Mouse (Mus musculus): ENCODE measurements around the gene Baz2b.
"Not testable (repeated sequence)": the region's sequence is repeated elsewhere in the genome, so short reads cannot be mapped to it uniquely, and the experiment has no call there.

Gene Baz2b

DNA sequence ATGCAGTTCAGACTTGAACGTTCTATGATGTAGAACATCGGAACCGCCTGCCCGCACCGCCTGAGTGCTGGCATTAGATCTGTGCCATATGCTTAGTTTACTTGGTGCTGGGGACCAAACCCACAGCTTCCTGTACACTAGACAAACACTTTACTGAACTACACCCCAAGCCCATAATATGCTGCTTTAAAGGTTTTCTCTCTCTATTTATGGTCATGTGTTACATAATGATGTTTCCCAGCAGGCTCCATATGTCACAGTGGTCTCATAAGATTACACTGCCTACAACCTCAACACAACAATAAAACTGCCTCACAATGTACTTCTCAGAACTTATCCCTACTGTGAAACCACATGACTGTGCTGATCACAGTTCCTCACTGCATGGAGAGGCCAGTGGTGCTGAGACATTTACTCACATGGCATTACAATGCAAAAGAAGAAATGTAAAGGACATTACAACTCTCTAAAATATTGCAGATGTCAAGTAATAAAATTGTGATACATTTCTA lies 9.5 kb downstream of the Baz2b start:
- DNase-seq = no peak

DNA sequence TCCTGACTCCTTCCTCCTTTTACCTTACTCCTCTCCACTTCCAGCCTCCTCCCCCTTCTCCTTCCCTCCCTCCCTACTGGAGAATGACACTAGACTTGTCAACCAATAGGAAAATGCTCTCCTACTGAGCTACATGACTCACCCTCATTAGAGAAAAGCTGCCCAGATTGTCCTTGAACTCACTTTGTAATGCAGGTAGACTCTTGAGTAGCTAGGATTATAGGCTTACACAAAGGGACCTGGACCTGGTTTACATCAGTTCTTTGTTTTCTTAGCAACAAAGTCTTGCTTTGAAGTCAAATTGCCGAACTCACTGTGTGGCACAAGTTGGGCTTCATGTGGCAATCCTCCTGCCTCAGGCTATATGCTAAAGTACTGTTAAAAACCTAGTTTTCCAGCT lies 12.8 kb downstream of the Baz2b start:
- no peak for DNase-seq

DNA sequence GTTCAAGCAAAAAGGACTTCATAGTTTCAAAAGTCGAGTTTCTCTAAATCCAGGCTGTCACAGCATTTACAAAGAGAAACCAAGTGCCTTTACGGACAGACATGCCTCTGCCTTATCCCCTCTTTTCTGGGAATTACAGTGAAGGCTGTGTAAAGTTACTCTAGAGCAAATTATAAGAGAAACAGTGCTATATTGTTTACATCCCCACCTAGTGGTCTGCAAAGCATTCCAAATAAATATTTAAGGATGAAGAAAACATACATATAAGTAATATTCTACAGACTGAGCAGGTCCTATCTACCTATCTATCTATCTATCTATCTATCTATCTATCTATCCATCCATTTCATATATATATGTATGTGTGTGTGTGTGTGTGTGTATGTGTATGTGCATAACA lies 27.9 kb downstream of the Baz2b start:
- no peak for DNase-seq

DNA sequence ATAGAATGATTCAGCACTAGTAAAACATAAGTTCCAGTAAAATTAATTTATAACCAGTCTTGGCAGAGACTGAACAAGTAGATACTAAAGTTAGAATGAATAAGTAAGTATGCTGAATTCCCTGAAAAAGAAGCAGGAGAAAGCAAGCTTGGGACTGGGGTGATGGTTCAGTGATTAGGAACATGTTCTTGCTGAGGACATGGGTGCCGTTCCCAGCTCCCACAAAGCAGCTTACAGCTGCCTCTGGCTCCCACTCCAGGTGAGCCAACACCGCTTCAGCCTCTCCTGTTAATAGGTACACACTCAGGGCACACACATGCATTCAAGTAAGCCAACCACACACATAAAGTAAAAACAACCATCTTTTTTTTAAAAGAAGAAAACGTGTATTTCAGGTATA lies 32.1 kb downstream of the Baz2b start:
- no peak for DNase-seq

DNA sequence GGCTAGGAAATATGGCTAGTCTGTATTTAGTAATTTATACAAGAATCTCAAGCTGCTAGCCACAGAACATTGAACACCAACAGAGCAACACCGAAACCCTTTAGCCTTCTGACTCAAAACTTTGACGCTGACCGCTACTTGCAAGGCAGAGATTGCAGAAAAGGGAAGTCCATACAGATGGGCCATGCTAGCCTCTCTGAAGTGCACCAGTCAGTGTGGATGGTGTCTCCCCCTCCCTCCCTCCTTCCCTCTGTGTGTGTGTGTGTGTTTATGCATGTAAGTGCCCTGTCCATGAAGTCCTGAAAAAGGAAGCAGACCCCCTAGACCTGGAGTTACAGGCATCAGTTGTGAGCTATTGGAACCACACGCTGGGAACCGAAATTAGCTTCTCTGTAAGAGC lies 33.6 kb downstream of the Baz2b start:
- peak in 1 of 2 experiments; percentile 20 for DNase-seq

DNA sequence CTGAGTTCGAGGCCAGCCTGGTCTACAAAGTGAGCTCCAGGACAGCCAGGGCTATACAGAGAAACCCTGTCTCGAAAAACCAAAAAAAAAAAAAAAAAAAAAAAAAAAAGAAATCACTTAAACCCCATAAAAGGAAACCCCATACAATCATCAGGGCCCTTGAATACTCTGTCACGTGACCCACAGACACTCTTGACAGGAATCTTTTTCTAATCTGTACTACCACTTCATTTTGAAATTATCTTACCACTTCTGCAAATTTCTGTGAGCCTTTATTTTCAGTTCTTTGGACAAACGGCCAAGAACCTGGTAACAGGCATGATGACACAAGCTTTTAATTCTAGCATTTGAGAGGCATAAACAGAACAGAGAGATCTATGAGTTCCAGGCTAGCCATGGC lies 34.6 kb downstream of the Baz2b start:
- DNase-seq = no peak

DNA sequence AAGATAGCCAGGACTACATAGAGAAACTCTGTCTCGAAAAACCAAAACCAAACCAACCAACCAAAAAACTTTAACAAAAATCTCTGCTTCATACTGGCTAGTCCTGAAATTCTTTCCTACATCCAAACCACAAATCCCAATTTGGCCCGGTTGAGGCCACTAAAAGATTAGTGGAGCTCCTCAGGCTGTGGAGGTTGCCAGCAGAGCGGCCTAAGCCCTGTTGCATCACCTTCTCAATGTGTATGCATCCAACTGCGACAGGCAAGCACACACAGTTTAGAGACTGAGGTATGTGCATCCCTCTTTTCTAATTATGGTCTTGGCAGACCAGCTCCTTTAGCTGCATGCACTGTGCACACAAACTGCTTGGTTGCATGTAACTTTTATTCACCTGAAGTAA lies 36.0 kb downstream of the Baz2b start:
- DNase-seq = no peak

DNA sequence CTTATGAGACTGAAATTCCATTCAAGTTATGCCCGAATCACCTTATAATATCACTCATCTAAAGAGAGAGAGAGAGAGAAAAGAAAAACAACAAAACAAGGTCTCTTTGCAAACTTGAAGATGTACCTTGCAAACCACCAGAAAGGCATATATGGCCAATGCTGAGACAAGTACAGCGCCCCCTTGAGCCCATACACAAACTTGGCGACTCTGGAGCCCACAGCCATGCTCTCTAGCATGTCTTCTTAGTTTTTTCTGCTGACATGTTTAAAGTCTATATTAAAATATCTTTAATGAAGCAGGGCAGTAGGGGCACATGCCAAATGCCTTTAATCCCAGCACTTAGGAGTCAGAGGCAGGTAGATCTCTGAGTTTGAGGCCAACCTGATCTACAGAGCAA lies 36.4 kb downstream of the Baz2b start:
- DNase-seq = no peak

DNA sequence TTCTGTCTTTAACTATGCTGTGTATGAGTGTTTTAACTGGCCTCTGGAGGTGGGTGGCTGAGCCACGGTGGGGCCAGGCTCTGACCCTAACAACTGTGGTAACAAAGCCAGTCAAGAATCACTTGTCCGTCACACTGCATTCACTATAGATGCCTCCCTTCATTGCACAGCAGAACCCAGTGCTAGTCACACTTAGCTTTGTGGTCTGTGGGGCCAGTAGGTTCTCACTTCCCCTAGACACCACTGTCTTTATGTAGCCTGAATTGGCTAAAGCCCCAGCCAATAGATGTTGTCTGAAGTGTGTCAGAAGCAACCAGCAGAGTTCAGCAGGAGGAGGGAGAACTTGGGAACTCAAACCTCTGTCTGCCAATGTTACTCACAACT lies 37.1 kb downstream of the Baz2b start:
- DNase-seq = peak in 1 of 2 experiments; percentile 45

DNA sequence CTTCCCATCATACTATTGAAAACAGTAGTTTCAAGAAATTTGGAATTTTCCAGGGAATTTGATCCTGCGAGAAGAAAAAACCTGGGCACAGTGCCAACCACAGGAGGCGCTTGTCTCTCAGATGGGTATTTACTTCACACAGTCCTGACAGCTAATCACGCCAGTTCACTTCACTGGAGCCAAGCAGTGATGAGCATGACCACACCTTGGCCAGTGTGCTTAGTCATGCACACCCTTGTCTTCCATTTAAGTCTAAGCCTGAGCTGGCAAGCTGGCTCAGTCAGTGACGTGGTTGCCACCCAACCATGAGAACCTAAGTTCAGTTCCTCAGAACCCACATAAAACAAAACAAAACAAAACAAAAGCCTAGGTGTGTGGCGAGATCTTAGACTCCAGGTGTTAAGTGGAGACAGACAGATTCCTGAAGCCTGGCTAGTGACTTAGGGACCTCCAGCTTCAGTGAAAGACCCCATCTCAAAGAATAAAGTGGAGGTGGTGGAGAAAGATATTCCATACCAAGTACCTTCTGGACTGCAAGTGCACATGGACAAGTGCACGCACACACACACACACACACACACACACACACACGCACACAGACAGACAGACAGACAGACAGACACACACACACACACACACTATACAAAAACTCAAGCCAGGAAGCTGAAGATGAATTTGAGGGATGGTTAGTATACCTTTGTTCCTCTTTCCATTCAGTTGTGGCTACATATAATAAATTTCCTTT lies 37.7 kb downstream of the Baz2b start:
- DNase-seq = peak; percentile 27

DNA sequence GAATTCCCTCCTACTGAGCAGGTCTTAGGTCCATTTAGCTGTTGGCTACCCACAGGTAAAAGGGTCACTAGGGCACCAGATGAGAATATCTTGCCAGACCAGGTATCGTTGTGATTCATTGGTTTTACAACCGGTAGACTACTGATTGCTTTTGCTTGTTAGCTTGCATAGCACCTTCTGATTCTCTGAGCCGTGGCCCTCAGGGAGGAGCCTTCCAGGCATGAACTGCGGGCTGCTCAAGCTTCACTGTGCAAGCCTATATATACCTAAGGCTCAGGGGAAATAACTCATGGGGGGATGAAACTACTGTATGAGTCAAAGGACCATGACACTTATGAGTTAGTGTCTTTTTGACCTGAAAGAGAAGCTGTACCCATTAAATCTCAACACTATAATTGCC lies 42.8 kb downstream of the Baz2b start:
- no peak for DNase-seq

DNA sequence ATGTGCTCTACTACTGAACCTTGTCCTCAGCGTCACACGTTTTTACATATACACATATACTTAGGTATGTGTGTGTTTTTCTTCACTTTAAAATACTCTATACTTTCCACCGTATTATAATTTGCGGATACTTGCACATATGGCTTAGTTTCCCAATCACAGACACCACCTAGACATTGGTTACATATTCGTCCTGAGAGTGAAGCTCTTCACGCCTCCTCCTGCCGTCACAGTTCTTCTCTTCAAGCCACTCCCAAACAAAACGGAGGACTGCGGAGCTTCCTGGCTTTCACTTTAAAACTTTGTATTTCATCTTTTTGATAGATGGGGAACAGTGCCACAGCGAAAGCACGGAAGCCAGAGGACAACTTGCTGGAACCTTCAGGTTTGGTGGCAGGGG lies 44.0 kb downstream of the Baz2b start:
- no peak for DNase-seq

DNA sequence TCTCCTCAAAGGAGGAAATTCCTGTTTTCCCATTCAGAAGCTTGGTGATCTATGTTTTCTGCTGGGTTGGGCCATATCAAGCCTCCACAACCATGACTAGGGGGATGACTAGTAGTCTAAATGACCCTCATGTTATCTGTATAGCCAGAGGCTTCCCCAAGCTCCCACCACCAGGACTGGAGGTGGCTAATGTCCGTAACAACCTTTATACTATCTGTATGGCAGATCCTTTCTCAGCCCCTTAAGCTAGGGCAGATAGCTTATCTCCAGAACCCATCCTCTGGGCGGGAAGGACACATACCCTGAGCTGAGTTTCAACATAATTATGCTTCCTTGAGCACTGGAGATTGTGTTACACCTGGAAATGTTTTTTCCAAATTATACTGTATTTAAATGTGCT lies 45.9 kb downstream of the Baz2b start:
- DNase-seq = no peak

DNA sequence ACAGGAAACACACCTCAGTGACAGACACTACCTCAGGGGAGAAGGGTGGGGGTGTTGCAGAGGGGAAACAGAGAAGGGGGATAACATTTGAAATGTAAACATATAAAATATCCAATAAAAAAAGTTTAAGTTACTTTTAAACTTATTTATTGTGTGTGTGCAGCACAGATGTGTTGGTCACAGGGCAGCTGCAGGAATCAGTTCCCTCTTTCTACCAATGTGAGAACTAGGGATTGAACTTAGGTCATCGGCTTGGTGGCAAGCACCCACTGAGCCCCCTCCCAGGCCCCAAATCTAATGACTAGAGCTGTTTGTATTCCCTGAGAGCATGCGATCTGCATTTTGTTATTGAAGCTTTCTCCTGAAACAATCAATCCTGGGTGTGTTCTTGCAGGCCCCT lies 57.2 kb downstream of the Baz2b start:
- no peak for DNase-seq

DNA sequence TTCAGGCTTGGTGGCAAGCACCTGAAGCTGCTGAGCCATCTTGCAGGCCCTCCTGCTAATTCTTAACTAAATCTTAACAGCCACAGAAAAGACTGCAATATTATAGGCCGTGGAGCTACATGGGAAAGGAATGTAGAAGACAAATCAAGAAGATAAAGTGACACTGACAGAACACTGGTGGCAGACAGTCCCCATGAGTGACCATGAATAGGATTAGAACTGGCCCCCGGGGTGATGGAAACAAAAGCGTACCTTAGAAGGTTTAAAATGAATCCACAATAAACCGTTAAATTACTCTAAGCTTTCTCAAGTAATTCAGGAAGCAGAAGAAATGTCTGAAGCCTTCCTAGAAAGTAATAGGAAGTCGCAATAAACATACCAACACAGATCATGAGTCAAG lies 61.0 kb downstream of the Baz2b start:
- DNase-seq = no peak

DNA sequence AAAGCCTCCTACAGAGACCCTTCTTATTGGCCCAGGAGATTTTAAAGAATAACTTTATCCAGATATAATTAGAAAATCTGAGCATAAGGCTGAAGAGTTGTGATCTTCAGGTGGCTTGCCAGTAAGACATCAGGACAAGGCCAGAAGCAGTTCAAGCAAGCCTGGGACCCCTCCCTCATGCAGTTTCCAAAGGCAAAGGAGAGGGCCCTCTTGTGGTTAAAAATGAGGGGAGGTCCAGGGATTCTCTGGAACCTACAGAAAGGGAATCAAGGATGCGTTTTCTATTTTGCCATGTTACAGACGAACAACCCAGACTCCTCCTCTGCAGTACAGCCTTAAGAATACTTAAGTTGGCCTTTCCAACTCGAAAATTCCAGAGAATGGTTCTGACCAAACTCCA lies 62.2 kb downstream of the Baz2b start:
- no peak for DNase-seq

DNA sequence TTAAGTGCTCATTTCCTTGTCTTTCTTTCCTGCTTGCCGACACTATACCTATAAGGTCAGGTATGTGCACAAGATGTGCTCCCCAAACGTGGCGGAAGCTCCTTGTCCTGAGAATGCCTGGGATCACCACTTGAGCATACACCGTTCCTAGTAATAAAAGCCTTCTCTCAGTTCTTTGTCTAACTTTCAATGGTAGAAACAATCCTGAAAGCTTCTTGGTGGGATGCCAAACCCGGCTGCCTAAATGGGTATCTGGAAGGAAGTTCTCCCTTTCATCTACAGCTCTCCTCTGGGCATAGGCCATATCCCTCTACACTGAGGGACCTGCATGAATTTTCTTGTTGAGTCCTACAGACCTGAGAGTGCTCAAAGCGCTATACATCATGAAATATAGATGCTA lies 63.9 kb downstream of the Baz2b start:
- peak in 1 of 2 experiments; percentile 18 for DNase-seq

DNA sequence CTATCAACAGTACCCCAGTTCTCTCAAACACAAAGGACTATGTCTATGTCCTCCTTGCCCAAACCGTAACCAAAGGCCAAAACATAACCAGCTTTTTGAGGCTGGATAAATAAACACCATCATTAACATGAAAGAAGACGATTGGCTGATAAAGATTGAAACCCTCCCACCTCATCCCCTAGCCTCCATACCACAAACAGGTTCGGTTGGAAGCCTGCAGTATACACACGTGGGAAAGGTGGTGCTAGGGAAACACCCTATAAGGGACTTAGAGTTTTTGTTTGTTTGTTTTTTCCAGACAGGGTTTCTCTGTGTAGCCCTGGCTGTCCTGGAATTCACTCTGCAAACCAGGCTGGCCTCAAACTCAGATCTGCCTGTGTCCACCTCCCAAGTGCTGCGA lies 66.3 kb downstream of the Baz2b start:
- DNase-seq = no peak

DNA sequence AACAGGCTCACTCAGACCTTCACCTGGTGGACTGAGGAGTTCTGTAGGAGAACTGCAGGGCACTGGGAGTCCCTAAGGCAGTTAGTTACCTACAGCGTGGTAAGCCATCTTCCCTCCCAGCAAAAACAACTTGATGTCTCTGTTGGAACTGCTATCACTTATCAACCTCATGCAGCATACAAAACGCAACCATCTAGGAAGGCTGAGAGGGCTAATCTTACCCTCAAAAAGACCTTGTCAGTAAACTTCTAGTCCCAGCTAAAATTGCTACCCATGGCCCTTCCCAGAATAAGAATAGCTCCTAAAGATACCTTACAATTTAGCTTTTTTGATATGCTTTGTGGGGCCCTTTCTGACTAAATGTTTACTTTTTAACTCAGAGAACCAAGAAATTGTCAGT lies 67.4 kb downstream of the Baz2b start:
- DNase-seq = no peak

DNA sequence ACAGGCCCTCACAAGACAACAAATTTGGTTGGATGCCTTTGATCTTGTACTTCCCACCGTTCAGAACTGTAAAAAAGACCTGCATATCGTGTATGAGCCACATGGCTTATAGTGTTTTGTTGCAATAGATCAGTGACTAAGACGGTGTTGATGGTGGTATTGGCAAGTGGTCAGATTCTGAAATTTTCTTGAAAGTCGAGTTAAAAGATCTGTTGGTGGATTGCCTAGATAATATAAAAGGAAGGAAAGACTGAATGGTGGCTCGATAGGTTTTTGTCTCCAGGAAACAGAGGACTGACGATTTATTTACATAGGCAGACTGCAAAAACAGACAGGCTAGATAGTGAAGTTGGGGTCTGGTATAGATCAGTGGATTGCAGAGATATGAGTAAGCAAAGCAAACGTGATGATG lies 70.9 kb downstream of the Baz2b start:
- no peak for DNase-seq

DNA sequence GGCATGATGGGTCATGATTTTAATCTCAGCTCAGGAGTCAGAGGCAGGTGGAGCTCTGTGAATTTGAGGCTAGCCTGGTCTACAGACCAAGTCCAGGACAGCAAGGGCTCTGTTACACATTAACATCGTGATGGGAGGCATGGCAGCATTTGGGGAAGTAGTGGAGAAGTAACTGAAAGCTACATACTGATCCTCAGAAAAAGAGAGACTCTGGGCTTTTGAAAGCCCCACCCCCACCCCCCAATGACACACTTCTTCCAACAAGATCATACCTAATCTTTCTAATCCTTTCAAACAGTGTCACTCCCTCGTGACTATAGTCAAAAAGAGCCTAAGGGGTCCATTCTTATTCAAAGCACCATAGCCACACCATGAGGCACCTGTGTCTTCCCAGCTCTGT lies 73.8 kb downstream of the Baz2b start:
- DNase-seq = no peak

DNA sequence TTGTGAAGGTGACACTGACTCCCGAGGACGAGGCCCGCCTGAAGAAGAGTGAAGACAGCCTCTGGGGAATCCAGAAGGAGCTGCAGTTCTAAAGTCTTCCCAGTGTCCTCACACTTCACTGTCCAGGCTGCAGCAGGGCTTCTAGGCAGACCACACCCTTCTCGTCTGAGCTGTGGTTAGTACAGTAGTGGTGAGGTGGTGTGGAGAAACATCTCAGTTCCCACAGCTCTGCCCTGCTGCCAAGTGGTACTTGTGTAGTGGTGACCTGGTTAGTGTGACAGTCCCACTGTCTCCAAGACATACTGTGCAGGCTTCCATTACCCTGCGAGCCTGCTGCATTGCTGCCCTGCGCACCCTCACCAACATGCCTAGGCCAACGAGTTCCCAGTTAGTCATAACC lies 74.7 kb downstream of the Baz2b start:
- not testable (repeated sequence) for DNase-seq

DNA sequence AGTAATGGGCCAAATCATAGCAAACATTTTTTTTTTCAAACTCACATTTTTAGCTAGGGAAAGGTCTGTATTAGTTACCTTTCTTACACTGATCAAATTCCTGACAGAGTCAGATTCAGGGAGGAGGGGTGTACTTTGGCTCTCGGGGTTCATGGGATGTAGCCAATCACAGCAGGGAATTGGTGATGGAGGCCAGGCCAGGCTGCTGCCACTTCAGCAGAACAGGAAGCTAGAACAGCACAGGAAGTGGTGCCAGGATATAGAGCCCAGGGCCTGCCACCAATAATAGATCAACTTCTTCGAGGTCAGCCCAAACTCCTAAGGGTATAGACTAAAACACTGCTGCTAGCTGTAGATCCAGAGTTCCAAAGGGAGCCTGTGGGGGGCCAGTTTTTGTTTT lies 76.6 kb downstream of the Baz2b start:
- no peak for DNase-seq

DNA sequence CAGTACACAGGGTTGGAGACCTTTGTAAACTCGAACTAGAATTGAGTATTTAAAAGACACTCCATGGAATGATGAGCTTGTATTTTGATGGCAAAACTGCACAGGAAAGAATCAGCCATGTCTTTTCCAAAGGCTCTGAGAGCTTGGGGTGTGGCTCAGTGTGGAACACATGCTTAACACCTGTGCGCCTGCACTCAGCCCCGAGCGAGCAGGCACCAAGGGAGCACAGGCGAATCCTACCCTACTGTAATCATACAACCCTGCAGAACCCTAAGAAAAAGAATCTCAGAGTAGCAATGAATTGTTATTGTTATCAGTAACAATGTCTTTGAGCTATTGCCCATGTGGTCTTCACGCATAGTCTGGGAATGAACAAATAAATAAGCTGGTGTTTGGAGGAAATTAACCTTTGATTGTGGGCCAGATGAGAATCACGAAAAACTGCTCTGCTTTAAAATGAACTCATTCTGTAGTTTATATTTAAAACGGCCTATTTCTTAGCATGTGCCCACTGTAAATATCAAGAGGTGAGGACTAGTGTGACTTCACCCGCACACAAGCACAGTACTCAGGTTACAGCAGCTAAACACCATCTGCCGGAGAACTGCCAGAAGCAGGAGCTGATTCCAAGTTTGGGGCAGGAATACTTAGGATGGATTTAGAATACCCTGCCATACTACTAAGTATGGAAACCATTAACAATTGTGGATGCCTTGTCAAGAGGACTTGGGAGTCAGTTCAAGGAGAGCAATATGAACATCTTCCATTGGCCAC lies 77.2 kb downstream of the Baz2b start:
- no peak for DNase-seq

DNA sequence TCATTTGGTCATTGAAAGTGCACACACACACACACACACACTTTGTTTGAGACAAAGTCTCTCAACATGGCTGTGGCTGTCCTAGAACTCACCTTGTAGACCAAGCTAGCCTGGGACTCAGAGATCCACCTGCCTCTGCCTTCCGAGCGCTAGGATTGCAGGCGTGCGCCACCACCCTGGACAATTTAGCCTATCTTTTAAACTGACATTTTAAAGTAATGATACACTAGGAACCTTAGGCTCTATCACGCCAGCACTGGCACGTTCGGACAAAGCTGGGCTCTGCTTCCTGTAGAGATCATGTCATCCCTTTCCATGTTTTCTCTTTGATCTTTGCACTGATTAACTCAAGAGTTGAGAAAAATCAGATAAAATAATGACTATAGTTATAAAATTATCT lies 81.0 kb downstream of the Baz2b start:
- no peak for DNase-seq

Measured in lung, postnatal 4 days (tissue).